Mouse (Mus musculus) forebrain, embryonic 14.5 days (tissue): ENCODE measurements at regions not wholly inside any gene's neighbourhood (a gene's known extent, or its start where the extent isn't known, plus 50 kb on each side); places are given as distances from the start of the nearest gene placed in this dataset.

ENCODE experiments used
- ATAC-seq: fragments of 200-750 bp; cut with Nextera tagmentation; 2 replicates; pipeline ENCODE4 v1.8.0; 2017; ENCODE audit warnings: mild to moderate bottlenecking, moderate library complexity
- DNase-seq: peaks from one replicate; pipeline ENCODE4 v3.0.0-alpha.2; 2015; ENCODE audit warnings: low spot score
- H3K27ac ChIP-seq: fragments of 300-500 bp; sonication (generic); 2 replicates; pipeline ENCODE4 v1.5.1; 2014; ENCODE audit warnings: low read depth, mild to moderate bottlenecking, control low read depth, low read length, moderate library complexity
- H3K27me3 ChIP-seq: fragments of 300-500 bp; sonication (generic); replicated peaks from 2 replicates; pipeline ENCODE4 v1.6.1; 2014; ENCODE audit warnings: low read length, control low read depth, mixed read lengths; ENCODE audit not compliant: control insufficient read depth, insufficient read depth
- H3K36me3 ChIP-seq: fragments of 300-500 bp; sonication (generic); 2 replicates; pipeline ENCODE4 v1.6.1; 2014; ENCODE audit warnings: low read length, control low read depth; ENCODE audit not compliant: control insufficient read depth, insufficient read depth
- H3K4me1 ChIP-seq: fragments of 300-500 bp; sonication (generic); 2 replicates; pipeline ENCODE4 v1.6.1; 2014; ENCODE audit warnings: antibody characterized with exemption, low read length, control low read depth; ENCODE audit not compliant: control insufficient read depth, insufficient read depth
- H3K4me2 ChIP-seq: fragments of 300-500 bp; sonication (generic); 2 replicates; pipeline ENCODE4 v1.6.1; 2014; ENCODE audit warnings: mild to moderate bottlenecking, control low read depth, low read length
- H3K4me3 ChIP-seq: fragments of 300-500 bp; sonication (generic); 2 replicates; pipeline ENCODE4 v1.5.1; 2014; ENCODE audit warnings: low read depth, low read length, control low read depth
- H3K9ac ChIP-seq: fragments of 300-500 bp; sonication (generic); 2 replicates; pipeline ENCODE4 v1.6.1; 2014; ENCODE audit warnings: mild to moderate bottlenecking, low read length, control low read depth, moderate library complexity
- H3K9me3 ChIP-seq: fragments of 300-500 bp; sonication (generic); replicated peaks from 2 replicates; pipeline ENCODE4 v1.6.1; 2016; ENCODE audit warnings: low read length, control low read depth, mixed read lengths; ENCODE audit not compliant: control insufficient read depth
- WGBS: fragments of 180-500 bp; shearing (Covaris S2); extraction: QIAGEN DNeasy Blood & Tissue Kit; methylation state at CpG from one replicate; pipeline ENCODE4 v1.1.7; 2014; 5-methylcytosine and 5-hydroxymethylcytosine counted together

GRCm38 (mm10) chr2:50702584-50703450 lies 406.2 kb upstream of the Mmadhc start:
- H3K4me1 ChIP-seq, result no peaks in the 10 kb centered on the region
- H3K4me3 ChIP-seq, result no peak overlapping the region
- H3K9me3 ChIP-seq, result no peaks in the 10 kb centered on the region
- ATAC-seq, result no peak
- no peaks in the 10 kb centered on the region for H3K27me3 ChIP-seq
- DNase-seq, result no peak
- 65% methylated on average over 15 of the region's 15 CpGs for WGBS
- H3K36me3 ChIP-seq, result no peaks in the 10 kb centered on the region
- H3K9ac ChIP-seq, result no peak overlapping the region
- no peak overlapping the region for H3K4me2 ChIP-seq
- no peak overlapping the region for H3K27ac ChIP-seq

DNA sequence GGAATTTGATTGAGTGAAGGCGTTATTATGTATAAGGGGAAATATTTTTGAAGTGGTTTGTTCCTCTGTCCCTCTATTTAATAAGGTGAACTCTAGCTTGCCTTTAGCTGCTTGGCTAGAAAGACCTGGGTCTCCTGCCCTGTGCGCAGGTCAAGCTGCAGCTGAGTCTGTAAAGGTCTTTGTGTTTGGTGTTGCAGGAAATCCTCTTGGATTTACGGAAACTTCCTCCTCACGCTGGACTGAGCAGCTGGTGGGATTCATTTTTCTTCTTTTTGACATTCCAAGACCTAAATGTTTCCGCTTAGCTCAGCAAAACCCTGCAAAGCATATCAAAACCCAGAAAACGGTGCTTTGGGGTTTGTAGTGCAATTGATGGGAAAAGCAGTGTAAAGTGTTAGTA lies 402.2 kb upstream of the Mmadhc start:
- Histone ChIP-seq H3K9ac (no peak overlapping the region), H3K4me3 (no peak overlapping the region), H3K4me1 (peaks cover 4% of the 10 kb centered on the region), H3K27ac (no peak overlapping the region), H3K4me2 (no peak overlapping the region), H3K27me3 (no peaks in the 10 kb centered on the region), H3K36me3 (no peaks in the 10 kb centered on the region), H3K9me3 (no peaks in the 10 kb centered on the region)
- DNase-seq (no peak), ATAC-seq (no peak)
- 86% methylated on average over 6 of the region's 6 CpGs for WGBS

- Histone ChIP-seq H3K9ac (no peak overlapping the region), H3K4me2 (no peak overlapping the region), H3K4me1 (peaks cover 9% of the 10 kb centered on the region), H3K36me3 (no peaks in the 10 kb centered on the region), H3K27ac (no peak overlapping the region), H3K9me3 (no peaks in the 10 kb centered on the region), H3K4me3 (no peak overlapping the region), H3K27me3 (no peaks in the 10 kb centered on the region)
- DNase-seq (no peak), ATAC-seq (no peak)
Observed at GRCm38 (mm10) chr2:50696575-50696974, 400.0 kb upstream of the Mmadhc start.

DNA sequence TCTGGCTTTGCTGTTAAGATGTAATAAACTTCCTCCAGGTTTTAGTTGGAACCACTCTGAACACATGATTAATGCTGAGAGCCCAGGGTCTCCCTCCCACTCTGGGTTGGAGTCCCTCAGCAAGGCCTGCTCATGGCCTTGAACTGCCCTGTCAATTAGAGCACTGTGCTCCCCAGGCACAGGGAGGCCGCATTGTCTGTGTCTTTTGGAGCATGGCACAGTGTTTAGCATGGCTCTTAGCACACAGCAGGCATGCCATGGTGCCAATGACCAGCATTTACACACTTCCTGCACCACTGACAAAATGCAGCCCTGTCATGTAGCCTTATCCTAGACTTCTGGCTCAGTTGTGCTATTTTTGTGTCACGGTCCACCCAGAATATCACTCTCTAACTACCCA lies 398.2 kb upstream of the Mmadhc start:
- H3K4me1 ChIP-seq, result peaks cover 9% of the 10 kb centered on the region
- DNase-seq (peak; percentile 80), ATAC-seq (peak; percentile 90)
- no peak overlapping the region for H3K4me2 ChIP-seq
- H3K27me3 ChIP-seq, result no peaks in the 10 kb centered on the region
- no peaks in the 10 kb centered on the region for H3K36me3 ChIP-seq
- H3K9ac ChIP-seq, result no peak overlapping the region
- H3K9me3 ChIP-seq, result no peaks in the 10 kb centered on the region
- WGBS, result 22% methylated on average over 2 of the region's 2 CpGs
- H3K4me3 ChIP-seq, result no peak overlapping the region
- no peak overlapping the region; the same call in 1 of the 2 replicates for H3K27ac ChIP-seq

GRCm38 (mm10) chr2:50693784-50694350 lies 397.3 kb upstream of the Mmadhc start:
- no peaks in the 10 kb centered on the region for H3K36me3 ChIP-seq
- DNase-seq, result peak; percentile 37
- 44% methylated on average over 7 of the region's 7 CpGs for WGBS
- no peaks in the 10 kb centered on the region for H3K27me3 ChIP-seq
- peaks cover 9% of the 10 kb centered on the region for H3K4me1 ChIP-seq
- H3K4me2 ChIP-seq, result no peak overlapping the region
- no peak overlapping the region for H3K9ac ChIP-seq
- ATAC-seq, result peak; percentile 58; the same call in 1 of the 2 replicates
- no peak overlapping the region for H3K4me3 ChIP-seq
- H3K9me3 ChIP-seq, result no peaks in the 10 kb centered on the region
- no peak overlapping the region for H3K27ac ChIP-seq

- Histone ChIP-seq H3K4me3 (no peak overlapping the region), H3K4me2 (no peak overlapping the region), H3K27ac (no peak overlapping the region), H3K4me1 (peaks cover 9% of the 10 kb centered on the region), H3K36me3 (no peaks in the 10 kb centered on the region), H3K9ac (no peak overlapping the region), H3K27me3 (no peaks in the 10 kb centered on the region), H3K9me3 (no peaks in the 10 kb centered on the region)
- no peak for ATAC-seq
- no peak for DNase-seq
- WGBS, result 89% methylated on average over 11 of the region's 11 CpGs
Observed at GRCm38 (mm10) chr2:50690120-50691103, 393.8 kb upstream of the Mmadhc start.

DNA sequence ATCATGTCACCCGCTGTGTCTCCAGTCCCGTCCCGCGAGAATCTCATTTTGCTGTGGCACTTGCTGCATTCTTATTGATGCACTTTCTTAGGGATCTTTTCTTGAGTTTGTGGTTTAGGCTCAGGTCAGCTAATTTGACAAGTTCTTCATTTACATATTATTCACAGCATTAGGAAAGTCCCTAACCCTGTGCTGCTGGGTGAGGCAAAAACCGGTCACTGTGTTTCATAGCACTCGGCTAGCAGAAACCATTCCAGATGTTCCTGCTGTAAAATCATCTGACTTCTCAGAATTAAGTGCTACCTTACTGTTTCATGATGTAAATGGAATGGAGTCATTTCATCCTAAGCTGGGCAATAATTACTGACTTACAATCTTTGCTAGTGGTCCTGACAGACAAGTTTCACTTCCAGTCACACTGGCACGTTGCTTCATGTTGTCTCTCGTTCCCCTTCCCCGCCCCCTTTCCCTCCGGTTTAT lies 391.1 kb upstream of the Mmadhc start:
- H3K36me3 ChIP-seq, result no peaks in the 10 kb centered on the region
- ATAC-seq (no peak), DNase-seq (no peak)
- H3K4me3 ChIP-seq, result no peak overlapping the region
- H3K27ac ChIP-seq, result no peak overlapping the region
- WGBS, result 94% methylated on average over 10 of the region's 10 CpGs
- H3K4me2 ChIP-seq, result no peak overlapping the region
- no peaks in the 10 kb centered on the region for H3K4me1 ChIP-seq
- no peak overlapping the region for H3K9ac ChIP-seq
- H3K9me3 ChIP-seq, result no peaks in the 10 kb centered on the region
- H3K27me3 ChIP-seq, result no peaks in the 10 kb centered on the region

DNA sequence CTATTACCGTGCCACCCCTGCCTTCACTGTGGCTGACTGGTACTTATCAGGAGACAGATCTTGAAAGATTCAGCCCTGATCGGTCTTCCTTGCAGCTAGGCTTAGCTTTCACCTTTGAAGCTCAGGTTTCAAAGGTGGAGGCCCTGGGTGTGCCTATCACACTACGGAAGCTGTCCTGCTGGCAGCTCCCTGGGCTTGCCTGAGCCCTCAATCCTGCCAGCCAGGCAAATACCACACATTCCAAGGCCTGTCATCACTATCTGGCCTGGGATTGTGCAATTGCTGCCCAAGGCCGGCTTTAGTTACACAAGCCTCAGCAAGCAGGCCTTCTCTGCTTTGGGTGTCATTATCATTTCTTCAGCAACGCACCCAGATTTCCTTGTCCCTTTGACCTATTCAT lies 390.6 kb upstream of the Mmadhc start:
- no peaks in the 10 kb centered on the region for H3K36me3 ChIP-seq
- ATAC-seq (no peak), DNase-seq (no peak)
- 71% methylated on average over 5 of the region's 5 CpGs for WGBS
- no peaks in the 10 kb centered on the region for H3K27me3 ChIP-seq
- no peak overlapping the region for H3K9ac ChIP-seq
- H3K4me3 ChIP-seq, result no peak overlapping the region
- H3K9me3 ChIP-seq, result no peaks in the 10 kb centered on the region
- no peaks in the 10 kb centered on the region for H3K4me1 ChIP-seq
- H3K27ac ChIP-seq, result no peak overlapping the region
- no peak overlapping the region for H3K4me2 ChIP-seq
